Mouse (Mus musculus) thymus, postnatal 25 days (tissue): ENCODE data around the gene Serpina3i.
"Not testable (repeated sequence)": the region's sequence is repeated elsewhere in the genome, so short reads cannot be mapped to it uniquely, and the experiment has no call there.

Source experiments
- DNase-seq: peaks from one replicate; pipeline ENCODE4 v3.0.0; 2022

Serpina3i gene

GRCm38 (mm10) chr12:104262863-104263262, at the start of gene Serpina3i:
Gene Serpina3i (plus strand): TSS chr12:104263122.
- DNase-seq: no peak

- no peak for DNase-seq
These were observed 49.1 kb upstream of the Serpina3i start for GRCm38 (mm10) chr12:104213689-104214444.

DNA sequence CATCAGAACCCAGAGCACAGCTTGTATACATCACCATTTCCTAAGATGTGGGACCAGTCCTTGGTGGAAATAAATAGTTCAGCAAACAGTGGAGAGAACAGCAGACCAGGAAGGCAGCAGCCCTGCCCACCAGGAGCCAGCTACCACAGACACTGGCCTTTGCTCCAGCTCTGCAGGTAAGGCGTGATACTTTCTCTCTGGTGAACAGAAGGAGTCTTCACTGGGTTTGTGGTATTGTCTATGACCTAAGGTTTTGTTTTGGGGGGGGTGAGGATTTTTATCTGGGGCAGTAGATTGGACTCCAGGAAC, 48.5 kb upstream of the Serpina3i start, which contains the start of gene Serpina3f:
Serpina3f (plus strand) TSS at position 100 of the 309 bp plus-strand sequence.
- DNase-seq: no peak

DNA sequence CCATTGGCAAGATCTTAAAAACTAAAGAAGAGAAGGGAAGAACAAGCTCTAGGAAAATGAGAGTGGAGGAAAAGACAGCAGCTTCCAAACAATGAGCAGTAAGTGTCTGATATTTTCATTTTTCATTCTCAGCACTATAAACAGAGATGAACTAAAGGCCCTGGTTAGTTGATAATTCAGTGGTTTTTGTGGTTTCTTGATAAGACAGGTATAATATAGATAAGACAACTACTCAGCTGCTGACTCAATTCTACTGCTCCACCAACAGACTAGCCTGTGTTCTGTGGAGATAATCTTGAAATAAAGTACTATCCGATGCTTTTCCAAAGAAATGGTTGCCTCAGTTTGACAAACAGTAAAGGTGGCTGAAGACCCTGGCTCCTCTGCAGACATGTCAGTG, 47.7 kb upstream of the Serpina3i start:
- no peak for DNase-seq

DNA sequence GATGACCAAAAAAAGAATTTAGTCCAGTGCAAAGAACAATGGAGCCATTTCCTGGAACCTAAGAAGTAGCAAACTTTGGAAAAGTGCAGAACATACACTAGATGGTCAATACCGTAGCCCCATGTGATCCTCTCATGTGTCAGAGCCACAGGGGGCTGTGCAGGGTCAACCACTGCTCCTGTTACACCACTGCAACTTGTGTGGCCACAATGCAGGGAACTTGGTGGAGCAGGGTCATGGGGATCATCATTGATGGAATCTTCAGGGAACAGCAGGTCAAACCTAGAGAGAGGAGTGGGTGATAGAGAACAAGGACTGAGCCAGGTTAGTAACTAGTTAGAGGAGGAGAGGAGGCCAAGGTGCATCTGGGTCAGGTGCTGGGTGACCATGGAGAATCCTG, 41.3 kb upstream of the Serpina3i start:
- no peak for DNase-seq

GRCm38 (mm10) chr12:104223690-104224089, 39.2 kb upstream of the Serpina3i start:
- no peak for DNase-seq

- DNase-seq: no peak
These were observed 38.2 kb upstream of the Serpina3i start for GRCm38 (mm10) chr12:104224598-104225300.

DNA sequence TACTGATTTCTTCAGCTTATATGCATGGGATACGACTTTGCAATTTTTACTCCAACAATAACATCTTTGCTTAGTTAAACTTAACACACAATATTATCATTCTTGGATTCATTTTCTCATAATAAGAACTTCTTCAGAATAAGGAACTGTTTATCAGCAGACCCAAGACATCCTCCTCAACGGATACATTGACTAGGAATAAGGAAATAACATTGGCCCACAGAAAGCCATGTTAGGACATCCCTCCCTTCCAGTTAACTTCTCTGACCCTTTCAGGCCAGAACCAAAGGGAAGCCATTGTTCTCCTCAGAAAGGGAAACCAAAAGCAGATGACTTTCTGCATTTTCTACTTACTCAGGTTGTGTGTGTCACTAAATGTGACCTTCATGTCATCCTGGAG, 32.2 kb upstream of the Serpina3i start:
- no peak for DNase-seq

- no peak for DNase-seq
These were observed 27.0 kb upstream of the Serpina3i start, which contains the start of gene Serpina3g for GRCm38 (mm10) chr12:104235915-104236314. Gene Serpina3g (plus strand): TSS chr12:104236245.

GRCm38 (mm10) chr12:104238048-104238447, 24.9 kb upstream of the Serpina3i start:
- DNase-seq: not testable (repeated sequence)

DNA sequence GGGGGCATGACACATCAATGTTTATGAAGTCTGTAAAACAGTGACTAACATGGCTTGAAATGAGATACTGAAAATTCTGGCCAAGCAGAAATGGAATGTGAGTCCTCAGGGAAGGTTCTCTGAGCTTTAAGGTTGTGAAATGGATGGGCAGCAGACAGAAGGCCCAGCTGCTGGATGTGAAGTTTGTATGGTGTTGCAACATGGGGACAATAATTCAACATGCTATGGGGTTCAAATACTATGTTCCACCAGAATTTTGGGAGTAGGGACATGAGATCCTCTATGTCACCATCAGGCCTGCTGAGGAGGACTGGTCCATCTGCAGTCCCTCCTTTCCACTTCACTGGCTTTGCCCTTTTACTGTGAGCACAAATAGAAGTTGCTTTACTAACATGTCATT, 19.6 kb upstream of the Serpina3i start:
- no peak for DNase-seq

- no peak for DNase-seq
These were observed 17.8 kb upstream of the Serpina3i start for GRCm38 (mm10) chr12:104245092-104245491.

GRCm38 (mm10) chr12:104245595-104245994, 17.3 kb upstream of the Serpina3i start:
- DNase-seq: no peak

- no peak for DNase-seq
These were observed 15.3 kb upstream of the Serpina3i start for GRCm38 (mm10) chr12:104247553-104248002.

- DNase-seq: no peak
These were observed 14.7 kb upstream of the Serpina3i start for GRCm38 (mm10) chr12:104248231-104248630.

- no peak for DNase-seq
These were observed 1.9 kb upstream of the Serpina3i start for GRCm38 (mm10) chr12:104261041-104261440.

- DNase-seq: no peak
These were observed 3.5 kb downstream of the Serpina3i start for GRCm38 (mm10) chr12:104266374-104266773.

DNA sequence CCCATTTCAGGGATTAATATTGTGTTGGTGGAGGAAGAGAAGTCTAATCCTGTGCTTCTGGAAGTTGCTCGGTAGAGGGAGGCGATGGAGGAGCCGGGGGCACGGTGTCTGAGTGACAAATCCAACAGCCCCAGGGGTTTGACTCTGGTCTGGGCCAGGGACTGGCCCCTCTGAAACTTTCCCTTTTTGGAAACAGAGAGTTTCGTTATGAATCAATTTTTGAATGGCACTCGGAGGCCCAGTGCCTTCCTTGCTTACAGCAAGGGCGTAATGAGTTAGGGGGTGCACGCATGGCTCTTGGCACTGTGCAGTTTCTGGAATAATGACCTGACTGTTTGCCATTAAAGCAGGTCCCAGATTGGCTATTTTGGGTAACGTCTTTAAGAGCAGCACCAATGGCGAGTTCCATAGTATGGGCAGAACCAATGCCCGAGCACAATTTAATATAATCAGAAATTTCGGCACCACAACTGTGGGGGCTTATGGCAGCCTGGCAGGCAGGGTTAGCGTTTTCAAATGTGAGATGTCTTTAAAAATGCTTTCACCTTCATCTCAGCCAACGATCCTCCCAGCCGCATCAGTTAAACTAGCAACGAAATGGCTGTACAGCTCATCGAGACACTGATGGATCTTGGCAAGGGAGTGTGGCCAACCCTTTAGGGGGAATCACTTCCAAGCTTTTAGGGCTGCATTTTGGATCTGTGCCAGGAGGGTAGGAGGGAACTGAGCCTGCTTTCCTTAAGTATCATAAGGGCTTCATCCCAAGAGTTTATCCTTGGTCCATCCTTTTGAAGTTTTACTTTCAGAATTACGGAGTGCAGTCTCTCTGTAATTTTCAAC, 15.5 kb downstream of the Serpina3i start:
- no peak for DNase-seq

DNA sequence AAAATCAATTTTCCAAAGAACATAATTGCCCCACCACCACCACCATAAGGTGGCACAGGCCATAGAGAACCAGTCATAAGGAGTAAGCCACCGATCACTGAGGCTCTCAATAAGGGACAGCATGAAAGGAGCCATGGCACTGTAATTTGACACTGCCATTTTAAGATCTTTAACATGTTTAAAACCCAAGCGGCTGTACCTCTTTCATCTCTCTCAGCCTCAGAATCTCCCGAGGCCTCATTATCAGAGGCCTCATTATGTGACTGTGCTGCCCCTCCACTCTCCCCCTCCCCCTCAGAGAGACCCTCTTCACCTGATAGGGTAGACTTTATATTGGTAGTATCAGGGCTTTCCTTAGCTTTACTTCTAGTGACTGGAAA, 16.1 kb downstream of the Serpina3i start:
- no peak for DNase-seq

GRCm38 (mm10) chr12:104283380-104283779, 20.5 kb downstream of the Serpina3i start:
- DNase-seq: no peak

DNA sequence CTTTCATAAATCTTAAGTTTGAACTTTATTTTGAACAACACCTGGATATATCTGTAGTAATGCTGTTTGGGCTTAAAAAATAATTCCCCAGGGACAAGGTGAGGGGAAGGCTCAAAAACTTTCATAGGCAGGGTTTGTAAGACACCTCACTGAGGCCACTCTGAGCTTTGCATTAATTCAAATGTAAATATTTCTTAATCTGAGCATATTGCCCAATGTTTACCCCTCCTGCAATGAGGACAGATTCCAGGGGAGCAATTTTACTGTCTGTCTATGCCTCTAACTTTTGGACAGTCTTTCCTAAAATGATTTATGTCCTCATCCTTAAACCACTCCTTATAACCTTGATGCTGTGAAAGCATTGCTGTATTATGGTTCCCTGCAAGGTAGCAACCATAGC, 25.4 kb downstream of the Serpina3i start:
- DNase-seq: no peak

DNA sequence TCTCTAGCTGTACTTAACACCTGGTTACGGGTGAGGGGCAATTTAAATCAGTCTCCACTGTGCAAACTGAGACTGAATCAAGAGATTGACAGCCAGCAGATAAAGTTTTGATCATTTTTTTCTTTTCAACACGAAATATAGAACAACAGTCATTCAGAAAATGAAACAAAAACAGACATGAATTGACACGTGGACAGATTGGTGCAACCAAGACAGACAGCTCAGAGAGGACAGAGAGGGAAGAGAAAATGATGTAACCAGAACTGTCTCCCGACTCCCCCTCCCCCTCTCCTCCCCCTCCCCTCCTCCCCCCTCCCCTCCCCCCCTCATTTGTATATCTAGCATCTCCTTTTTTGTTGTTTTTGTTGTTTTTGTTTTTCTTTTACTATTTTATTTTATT, 26.9 kb downstream of the Serpina3i start:
- no peak for DNase-seq

- no peak for DNase-seq
These were observed 31.0 kb downstream of the Serpina3i start for GRCm38 (mm10) chr12:104293963-104294362.
